Mouse (Mus musculus) heart, postnatal 0 days (tissue): ENCODE measurements at regions not wholly inside any gene's neighbourhood (a gene's known extent, or its start where the extent isn't known, plus 50 kb on each side); places are given as distances from the start of the nearest gene placed in this dataset.

ENCODE experiments used
- ATAC-seq: fragments of 200-750 bp; cut with Nextera tagmentation; 2 replicates; pipeline ENCODE4 v1.8.0; 2017; ENCODE audit warnings: low read depth, moderate number of reproducible peaks, moderate library complexity; ENCODE audit not compliant: insufficient read depth
- DNase-seq: peaks from one replicate; pipeline ENCODE4 v3.0.0-alpha.2; 2016; ENCODE audit warnings: low spot score
- H3K27ac ChIP-seq: fragments of 300-500 bp; sonication (generic); 2 replicates; pipeline ENCODE4 v1.5.1; 2014; ENCODE audit warnings: low read depth, mild to moderate bottlenecking
- H3K27me3 ChIP-seq: fragments of 300-500 bp; sonication (generic); 2 replicates; pipeline ENCODE4 v1.6.1; 2014; ENCODE audit warnings: low read length, mixed read lengths; ENCODE audit not compliant: control insufficient read depth, insufficient read depth
- H3K36me3 ChIP-seq: fragments of 300-500 bp; sonication (generic); replicated peaks from 2 replicates; pipeline ENCODE4 v1.6.1; 2014; ENCODE audit warnings: low read length, mixed read lengths; ENCODE audit not compliant: control insufficient read depth, insufficient read depth
- H3K4me1 ChIP-seq: fragments of 300-500 bp; sonication (generic); 2 replicates; pipeline ENCODE4 v1.6.1; 2014; ENCODE audit warnings: antibody characterized with exemption; ENCODE audit not compliant: control insufficient read depth, insufficient read depth
- H3K4me2 ChIP-seq: fragments of 300-500 bp; sonication (generic); 2 replicates; pipeline ENCODE4 v1.6.1; 2014; ENCODE audit warnings: low read depth, mild to moderate bottlenecking, low read length, moderate library complexity
- H3K4me3 ChIP-seq: fragments of 300-500 bp; sonication (generic); 2 replicates; pipeline ENCODE4 v1.5.1; 2014; ENCODE audit warnings: low read depth, low read length
- H3K9ac ChIP-seq: fragments of 300-500 bp; sonication (generic); replicated peaks from 2 replicates; pipeline ENCODE4 v1.6.1; 2014; ENCODE audit warnings: low read depth, low read length, mixed read lengths
- H3K9me3 ChIP-seq: fragments of 300-500 bp; sonication (generic); replicated peaks from 2 replicates; pipeline ENCODE4 v1.6.1; 2016; ENCODE audit warnings: low read length; ENCODE audit not compliant: control insufficient read depth
- CTCF ChIP-seq: IDR thresholded peaks from 2 replicates; pipeline ENCODE4 v1.5.1; 2016; ENCODE audit warnings: antibody characterized with exemption, control low read depth, low read depth
- EP300 ChIP-seq: IDR thresholded peaks from 2 replicates; pipeline ENCODE4 v1.6.1; 2016; ENCODE audit warnings: antibody characterized with exemption, low read depth
- WGBS: fragments of 180-500 bp; shearing (Covaris S2); extraction: QIAGEN DNeasy Blood & Tissue Kit; methylation state at CpG from one replicate; pipeline ENCODE4 v1.1.7; 2014; 5-methylcytosine and 5-hydroxymethylcytosine counted together

GRCm38 (mm10) chr12:91931586-91931985 is 82.6 kb upstream of the Sel1l start:
- no peak overlapping the region for H3K27ac ChIP-seq
- no peak overlapping the region for H3K9ac ChIP-seq
- H3K9me3 ChIP-seq = no peaks in the 10 kb centered on the region
- WGBS = 73% methylated on average over 6 of the region's 6 CpGs
- no peak for TF ChIP-seq EP300
- TF ChIP-seq CTCF = no peak
- DNase-seq (no peak), ATAC-seq (no peak)
- no peaks in the 10 kb centered on the region for H3K27me3 ChIP-seq
- H3K4me2 ChIP-seq = no peak overlapping the region
- H3K4me1 ChIP-seq = no peaks in the 10 kb centered on the region
- no peaks in the 10 kb centered on the region for H3K36me3 ChIP-seq
- H3K4me3 ChIP-seq = no peak overlapping the region

GRCm38 (mm10) chr12:91929386-91930054 is 80.6 kb upstream of the Sel1l start:
- 67% methylated on average over 7 of the region's 7 CpGs for WGBS
- no peak for ATAC-seq
- no peaks in the 10 kb centered on the region for H3K9me3 ChIP-seq
- no peak for DNase-seq
- no peaks in the 10 kb centered on the region for H3K4me1 ChIP-seq
- no peaks in the 10 kb centered on the region for H3K27me3 ChIP-seq
- H3K36me3 ChIP-seq = no peaks in the 10 kb centered on the region
- no peak for TF ChIP-seq EP300
- TF ChIP-seq CTCF = no peak
- no peak overlapping the region for H3K27ac ChIP-seq
- H3K4me2 ChIP-seq = no peak overlapping the region
- H3K9ac ChIP-seq = no peak overlapping the region
- H3K4me3 ChIP-seq = no peak overlapping the region

- no peaks in the 10 kb centered on the region for H3K27me3 ChIP-seq
- no peak overlapping the region for H3K27ac ChIP-seq
- DNase-seq (no peak), ATAC-seq (no peak)
- TF ChIP-seq CTCF (no peak), EP300 (no peak)
- H3K36me3 ChIP-seq = no peaks in the 10 kb centered on the region
- H3K4me2 ChIP-seq = no peak overlapping the region
- no peak overlapping the region for H3K4me3 ChIP-seq
- H3K9me3 ChIP-seq = no peaks in the 10 kb centered on the region
- no peaks in the 10 kb centered on the region for H3K4me1 ChIP-seq
- H3K9ac ChIP-seq = no peak overlapping the region
- WGBS = 63% methylated on average over 6 of the region's 6 CpGs
These were observed 78.6 kb upstream of the Sel1l start for GRCm38 (mm10) chr12:91927576-91927975.

GRCm38 (mm10) chr12:91915486-91915885 is 66.5 kb upstream of the Sel1l start:
- WGBS = 43% methylated on average over 3 of the region's 3 CpGs
- Histone ChIP-seq H3K4me1 (no peaks in the 10 kb centered on the region), H3K27ac (no peak overlapping the region), H3K4me3 (no peak overlapping the region), H3K27me3 (no peaks in the 10 kb centered on the region), H3K9me3 (no peaks in the 10 kb centered on the region), H3K36me3 (no peaks in the 10 kb centered on the region), H3K9ac (no peak overlapping the region), H3K4me2 (no peak overlapping the region)
- TF ChIP-seq EP300 = no peak
- TF ChIP-seq CTCF = no peak
- no peak for DNase-seq
- no peak for ATAC-seq

- H3K9me3 ChIP-seq = peaks cover 7% of the 10 kb centered on the region; the same call in 1 of the 2 replicates
- no peaks in the 10 kb centered on the region for H3K36me3 ChIP-seq
- H3K4me2 ChIP-seq = no peak overlapping the region
- no peaks in the 10 kb centered on the region for H3K4me1 ChIP-seq
- ATAC-seq (no peak), DNase-seq (no peak)
- no peak for TF ChIP-seq CTCF
- TF ChIP-seq EP300 = no peak
- no peak overlapping the region for H3K27ac ChIP-seq
- WGBS = 58% methylated on average over 8 of the region's 8 CpGs
- H3K9ac ChIP-seq = no peak overlapping the region
- no peaks in the 10 kb centered on the region for H3K27me3 ChIP-seq
- no peak overlapping the region for H3K4me3 ChIP-seq
These were observed 61.6 kb upstream of the Sel1l start for GRCm38 (mm10) chr12:91910529-91910928.
